Mouse (Mus musculus): ENCODE measurements around the gene Cfap157. TPM values are rescaled to one million over a fixed set of nuclear protein-coding genes. Genes with fewer than 3 reads are reported as not detected.

The Cfap157 gene
- total and polyA plus RNA-seq, 2 experiments from 2014 or later, result 0.22 TPM; not detected in 1

GRCm38 (mm10) chr2:32732695-32733094 lies 51.5 kb downstream of the Cfap157 start:
- H3K4me2 ChIP-seq (ENCODE audit: low read depth, low read length), result no peak overlapping the region
- H3K4me3 ChIP-seq (ENCODE audit: low read depth, low read length), result no peak overlapping the region
- no peak for DNase-seq (ENCODE audit: low spot score)
- no peaks in the 10 kb centered on the region for H3K36me3 ChIP-seq (replicated peaks; ENCODE audit: control insufficient read depth, insufficient read depth, low read length)
- WGBS, result 62% methylated on average over 6 of the region's 6 CpGs
- H3K9me3 ChIP-seq (replicated peaks; ENCODE audit: control insufficient read depth, low read length), result no peaks in the 10 kb centered on the region
- peaks cover 11% of the 10 kb centered on the region for H3K4me1 ChIP-seq (ENCODE audit: control insufficient read depth, insufficient read depth)
- H3K9ac ChIP-seq (replicated peaks; ENCODE audit: low read depth, low read length), result no peak overlapping the region
- no peaks in the 10 kb centered on the region for H3K27me3 ChIP-seq (ENCODE audit: control insufficient read depth, insufficient read depth, low read length)
- ATAC-seq (ENCODE audit: insufficient read depth, low read depth), result no peak
- H3K27ac ChIP-seq (ENCODE audit: low read depth), result peak overlapping the region; percentile 87
- TF ChIP-seq EP300 (IDR thresholded peaks at IDR 0.05; ENCODE audit: low read depth), result no peak
- TF ChIP-seq CTCF (IDR thresholded peaks at IDR 0.05; ENCODE audit: low read depth), result no peak

GRCm38 (mm10) chr2:32731911-32732310 lies 52.3 kb downstream of the Cfap157 start:
- Histone ChIP-seq H3K9me3 (replicated peaks; ENCODE audit: control insufficient read depth, low read length) (no peaks in the 10 kb centered on the region), H3K9ac (replicated peaks; ENCODE audit: low read depth, low read length) (no peak overlapping the region), H3K4me1 (ENCODE audit: control insufficient read depth, insufficient read depth) (peaks cover 11% of the 10 kb centered on the region), H3K4me3 (ENCODE audit: low read depth, low read length) (no peak overlapping the region), H3K4me2 (ENCODE audit: low read depth, low read length) (no peak overlapping the region), H3K27ac (ENCODE audit: low read depth) (peak overlapping the region; percentile 87), H3K36me3 (replicated peaks; ENCODE audit: control insufficient read depth, insufficient read depth, low read length) (no peaks in the 10 kb centered on the region), H3K27me3 (ENCODE audit: control insufficient read depth, insufficient read depth, low read length) (no peaks in the 10 kb centered on the region)
- ATAC-seq (ENCODE audit: insufficient read depth, low read depth), result no peak
- WGBS, result 51% methylated on average over 4 of the region's 4 CpGs
- no peak for DNase-seq (ENCODE audit: low spot score)
- no peak for TF ChIP-seq EP300 (IDR thresholded peaks at IDR 0.05; ENCODE audit: low read depth)
- no peak for TF ChIP-seq CTCF (IDR thresholded peaks at IDR 0.05; ENCODE audit: low read depth)

- ATAC-seq (ENCODE audit: insufficient read depth, low read depth), result no peak
- H3K36me3 ChIP-seq (replicated peaks; ENCODE audit: control insufficient read depth, insufficient read depth, low read length), result no peaks in the 10 kb centered on the region
- 0 out of 2 replicates have a peak overlapping the region, but pooled peaks have one; percentile 7 for H3K9ac ChIP-seq (replicated peaks; ENCODE audit: low read depth, low read length)
- H3K27me3 ChIP-seq (ENCODE audit: control insufficient read depth, insufficient read depth, low read length), result no peaks in the 10 kb centered on the region
- no peaks in the 10 kb centered on the region for H3K9me3 ChIP-seq (replicated peaks; ENCODE audit: control insufficient read depth, low read length)
- no peak for DNase-seq (ENCODE audit: low spot score)
- 0 out of 2 replicates have a peak overlapping the region, but pooled peaks have one; percentile 10 for H3K4me3 ChIP-seq (ENCODE audit: low read depth, low read length)
- H3K4me2 ChIP-seq (ENCODE audit: low read depth, low read length), result peak overlapping the region; percentile 53
- H3K4me1 ChIP-seq (ENCODE audit: control insufficient read depth, insufficient read depth), result peaks cover 11% of the 10 kb centered on the region
- peak overlapping the region; percentile 87 for H3K27ac ChIP-seq (ENCODE audit: low read depth)
- WGBS, result 21% methylated on average over 11 of the region's 11 CpGs
- TF ChIP-seq EP300 (IDR thresholded peaks at IDR 0.05; ENCODE audit: low read depth) (no peak), CTCF (IDR thresholded peaks at IDR 0.05; ENCODE audit: low read depth) (no peak)
Measured at GRCm38 (mm10) chr2:32730854-32731253, 53.4 kb downstream of the Cfap157 start.

- WGBS, result 54% methylated on average over 4 of the region's 4 CpGs
- Histone ChIP-seq H3K27me3 (ENCODE audit: control insufficient read depth, insufficient read depth, low read length) (no peaks in the 10 kb centered on the region), H3K4me1 (ENCODE audit: control insufficient read depth, insufficient read depth) (peaks cover 11% of the 10 kb centered on the region), H3K36me3 (replicated peaks; ENCODE audit: control insufficient read depth, insufficient read depth, low read length) (no peaks in the 10 kb centered on the region), H3K9me3 (replicated peaks; ENCODE audit: control insufficient read depth, low read length) (no peaks in the 10 kb centered on the region), H3K4me2 (ENCODE audit: low read depth, low read length) (peak overlapping the region; percentile 53), H3K4me3 (ENCODE audit: low read depth, low read length) (peak overlapping the region; percentile 10), H3K27ac (ENCODE audit: low read depth) (peak overlapping the region; percentile 87), H3K9ac (replicated peaks; ENCODE audit: low read depth, low read length) (0 out of 2 replicates have a peak overlapping the region, but pooled peaks have one; percentile 24)
- TF ChIP-seq CTCF (IDR thresholded peaks at IDR 0.05; ENCODE audit: low read depth) (no peak), EP300 (IDR thresholded peaks at IDR 0.05; ENCODE audit: low read depth) (no peak)
- DNase-seq (ENCODE audit: low spot score), result no peak
- ATAC-seq (ENCODE audit: insufficient read depth, low read depth), result no peak
Measured at GRCm38 (mm10) chr2:32729547-32729946, 54.7 kb downstream of the Cfap157 start.

- ATAC-seq (ENCODE audit: insufficient read depth, low read depth) (peak; percentile 45), DNase-seq (ENCODE audit: low spot score) (no peak)
- no peaks in the 10 kb centered on the region for H3K36me3 ChIP-seq (replicated peaks; ENCODE audit: control insufficient read depth, insufficient read depth, low read length)
- WGBS, result 41% methylated on average over 7 of the region's 7 CpGs
- peaks cover 11% of the 10 kb centered on the region for H3K4me1 ChIP-seq (ENCODE audit: control insufficient read depth, insufficient read depth)
- H3K9me3 ChIP-seq (replicated peaks; ENCODE audit: control insufficient read depth, low read length), result no peaks in the 10 kb centered on the region
- H3K4me2 ChIP-seq (ENCODE audit: low read depth, low read length), result peak overlapping the region; percentile 53
- H3K27ac ChIP-seq (ENCODE audit: low read depth), result peak overlapping the region; percentile 87
- TF ChIP-seq CTCF (IDR thresholded peaks at IDR 0.05; ENCODE audit: low read depth), result no peak
- TF ChIP-seq EP300 (IDR thresholded peaks at IDR 0.05; ENCODE audit: low read depth), result peak; percentile 97
- peak overlapping the region; percentile 43 for H3K9ac ChIP-seq (replicated peaks; ENCODE audit: low read depth, low read length)
- peak overlapping the region; percentile 51 for H3K4me3 ChIP-seq (ENCODE audit: low read depth, low read length)
- no peaks in the 10 kb centered on the region for H3K27me3 ChIP-seq (ENCODE audit: control insufficient read depth, insufficient read depth, low read length)
Measured at GRCm38 (mm10) chr2:32728463-32728862, 55.8 kb downstream of the Cfap157 start.

- under 1% methylated on average over 16 of the region's 16 CpGs for WGBS
- ATAC-seq (ENCODE audit: insufficient read depth, low read depth), result peak; percentile 96
- no peaks in the 10 kb centered on the region for H3K27me3 ChIP-seq (ENCODE audit: control insufficient read depth, insufficient read depth, low read length)
- peak overlapping the region; percentile 51 for H3K4me3 ChIP-seq (ENCODE audit: low read depth, low read length)
- peak overlapping the region; percentile 53 for H3K4me2 ChIP-seq (ENCODE audit: low read depth, low read length)
- peak overlapping the region; percentile 43 for H3K9ac ChIP-seq (replicated peaks; ENCODE audit: low read depth, low read length)
- H3K9me3 ChIP-seq (replicated peaks; ENCODE audit: control insufficient read depth, low read length), result no peaks in the 10 kb centered on the region
- peaks cover 11% of the 10 kb centered on the region for H3K4me1 ChIP-seq (ENCODE audit: control insufficient read depth, insufficient read depth)
- no peaks in the 10 kb centered on the region for H3K36me3 ChIP-seq (replicated peaks; ENCODE audit: control insufficient read depth, insufficient read depth, low read length)
- peak overlapping the region; percentile 87 for H3K27ac ChIP-seq (ENCODE audit: low read depth)
- TF ChIP-seq EP300 (IDR thresholded peaks at IDR 0.05; ENCODE audit: low read depth) (no peak), CTCF (IDR thresholded peaks at IDR 0.05; ENCODE audit: low read depth) (no peak)
- peak; percentile 98 for DNase-seq (ENCODE audit: low spot score)
Measured at GRCm38 (mm10) chr2:32727435-32727834, 56.8 kb downstream of the Cfap157 start.

Other genes with a start within 250 kb of the Cfap157 start
- 11.2 and 12.3 TPM in 2 replicates for gene Fam102a, start 249.1 kb downstream of the Cfap157 start, total RNA-seq (2014; rRNA removed; ENCODE audit: low replicate concordance)
- gene Fam102a, start 249.1 kb downstream of the Cfap157 start, polyA plus RNA-seq (2015; fragmentation: Nextera tagmentation; extraction: Ambion mirVana), result 2.8 and 3.1 TPM in 2 replicates
- gene Dpm2, start 213.6 kb downstream of the Cfap157 start, total RNA-seq (2014; rRNA removed; ENCODE audit: low replicate concordance), result 17.9 and 31.0 TPM in 2 replicates
- 56.1 and 58.4 TPM in 2 replicates for gene Dpm2, start 213.6 kb downstream of the Cfap157 start, polyA plus RNA-seq (2015; fragmentation: Nextera tagmentation; extraction: Ambion mirVana)
- not detected in 2 replicates for gene Pip5kl1, start 209.6 kb downstream of the Cfap157 start, total RNA-seq (2014; rRNA removed; ENCODE audit: low replicate concordance)
- gene Pip5kl1, start 209.6 kb downstream of the Cfap157 start, polyA plus RNA-seq (2015; fragmentation: Nextera tagmentation; extraction: Ambion mirVana), result 0.18 TPM in 1 of 2 replicates, not detected in the other
- not detected in 2 replicates for gene 9430097D07Rik, start 208.7 kb downstream of the Cfap157 start, total RNA-seq (2014; rRNA removed; ENCODE audit: low replicate concordance)
- gene 9430097D07Rik, start 208.7 kb downstream of the Cfap157 start, polyA plus RNA-seq (2015; fragmentation: Nextera tagmentation; extraction: Ambion mirVana), result not detected in 2 replicates
- 25.7 and 28.0 TPM in 2 replicates for gene St6galnac4, start 197.3 kb downstream of the Cfap157 start, total RNA-seq (2014; rRNA removed; ENCODE audit: low replicate concordance)
- gene St6galnac4, start 197.3 kb downstream of the Cfap157 start, polyA plus RNA-seq (2015; fragmentation: Nextera tagmentation; extraction: Ambion mirVana), result 25.5 and 27.0 TPM in 2 replicates
- gene St6galnac6, start 184.7 kb downstream of the Cfap157 start, total RNA-seq (2014; rRNA removed; ENCODE audit: low replicate concordance), result 102 and 117 TPM in 2 replicates
- gene St6galnac6, start 184.7 kb downstream of the Cfap157 start, polyA plus RNA-seq (2015; fragmentation: Nextera tagmentation; extraction: Ambion mirVana), result 44.1 and 44.3 TPM in 2 replicates
- gene Ak1, start 162.7 kb downstream of the Cfap157 start, total RNA-seq (2014; rRNA removed; ENCODE audit: low replicate concordance), result 544 and 572 TPM in 2 replicates
- 721 and 737 TPM in 2 replicates for gene Ak1, start 162.7 kb downstream of the Cfap157 start, polyA plus RNA-seq (2015; fragmentation: Nextera tagmentation; extraction: Ambion mirVana)
- 123 and 148 TPM in 2 replicates for gene Eng, start 137.8 kb downstream of the Cfap157 start, total RNA-seq (2014; rRNA removed; ENCODE audit: low replicate concordance)
- gene Eng, start 137.8 kb downstream of the Cfap157 start, polyA plus RNA-seq (2015; fragmentation: Nextera tagmentation; extraction: Ambion mirVana), result 133 and 137 TPM in 2 replicates
- 13.6 and 14.5 TPM in 2 replicates for gene Fpgs, start 80.3 kb downstream of the Cfap157 start, total RNA-seq (2014; rRNA removed; ENCODE audit: low replicate concordance)
- gene Fpgs, start 80.3 kb downstream of the Cfap157 start, polyA plus RNA-seq (2015; fragmentation: Nextera tagmentation; extraction: Ambion mirVana), result 8.5 and 10.9 TPM in 2 replicates
- 42.4 and 58.4 TPM in 2 replicates for gene Cdk9, start 71.4 kb downstream of the Cfap157 start, total RNA-seq (2014; rRNA removed; ENCODE audit: low replicate concordance)
- gene Cdk9, start 71.4 kb downstream of the Cfap157 start, polyA plus RNA-seq (2015; fragmentation: Nextera tagmentation; extraction: Ambion mirVana), result 33.1 and 35.5 TPM in 2 replicates
- 17.0 and 26.2 TPM in 2 replicates for gene Sh2d3c, start 63.4 kb downstream of the Cfap157 start, total RNA-seq (2014; rRNA removed; ENCODE audit: low replicate concordance)
- 22.9 and 24.2 TPM in 2 replicates for gene Sh2d3c, start 63.4 kb downstream of the Cfap157 start, polyA plus RNA-seq (2015; fragmentation: Nextera tagmentation; extraction: Ambion mirVana)
- gene 6330409D20Rik, start 43.4 kb downstream of the Cfap157 start, total RNA-seq (2014; rRNA removed; ENCODE audit: low replicate concordance), result not detected in 2 replicates
- gene 6330409D20Rik, start 43.4 kb downstream of the Cfap157 start, polyA plus RNA-seq (2015; fragmentation: Nextera tagmentation; extraction: Ambion mirVana), result 0.15 TPM in 1 of 2 replicates, not detected in the other
- 34.6 and 65.3 TPM in 2 replicates for gene Tor2a, start 27.2 kb downstream of the Cfap157 start, total RNA-seq (2014; rRNA removed; ENCODE audit: low replicate concordance)
- gene Tor2a, start 27.2 kb downstream of the Cfap157 start, polyA plus RNA-seq (2015; fragmentation: Nextera tagmentation; extraction: Ambion mirVana), result 27.5 and 28.5 TPM in 2 replicates
- gene Ttc16, start 8.8 kb downstream of the Cfap157 start, total RNA-seq (2014; rRNA removed; ENCODE audit: low replicate concordance), result 1.9 TPM in 1 of 2 replicates, not detected in the other
- 0.08 and 0.21 TPM in 2 replicates for gene Ttc16, start 8.8 kb downstream of the Cfap157 start, polyA plus RNA-seq (2015; fragmentation: Nextera tagmentation; extraction: Ambion mirVana)
- gene Ptrh1, start 8.6 kb downstream of the Cfap157 start, total RNA-seq (2014; rRNA removed; ENCODE audit: low replicate concordance), result 4.8 and 5.3 TPM in 2 replicates
- 2.6 and 2.9 TPM in 2 replicates for gene Ptrh1, start 8.6 kb downstream of the Cfap157 start, polyA plus RNA-seq (2015; fragmentation: Nextera tagmentation; extraction: Ambion mirVana)
- gene Stxbp1, start 62.8 kb upstream of the Cfap157 start, total RNA-seq (2014; rRNA removed; ENCODE audit: low replicate concordance), result 12.6 and 46.0 TPM in 2 replicates
- 20.9 and 23.5 TPM in 2 replicates for gene Stxbp1, start 62.8 kb upstream of the Cfap157 start, polyA plus RNA-seq (2015; fragmentation: Nextera tagmentation; extraction: Ambion mirVana)
- gene Fam129b, start 91.7 kb upstream of the Cfap157 start, total RNA-seq (2014; rRNA removed; ENCODE audit: low replicate concordance), result 59.6 and 60.1 TPM in 2 replicates
- 25.2 and 25.3 TPM in 2 replicates for gene Fam129b, start 91.7 kb upstream of the Cfap157 start, polyA plus RNA-seq (2015; fragmentation: Nextera tagmentation; extraction: Ambion mirVana)
- 242 and 255 TPM in 2 replicates for gene Rpl12, start 177.1 kb upstream of the Cfap157 start, total RNA-seq (2014; rRNA removed; ENCODE audit: low replicate concordance)
- 76.9 and 80.1 TPM in 2 replicates for gene Rpl12, start 177.1 kb upstream of the Cfap157 start, polyA plus RNA-seq (2015; fragmentation: Nextera tagmentation; extraction: Ambion mirVana)
- 5.9 and 12.0 TPM in 2 replicates for gene Lrsam1, start 177.2 kb upstream of the Cfap157 start, total RNA-seq (2014; rRNA removed; ENCODE audit: low replicate concordance)
- gene Lrsam1, start 177.2 kb upstream of the Cfap157 start, polyA plus RNA-seq (2015; fragmentation: Nextera tagmentation; extraction: Ambion mirVana), result 5.4 and 5.6 TPM in 2 replicates
- 42.1 and 46.2 TPM in 2 replicates for gene Slc2a8, start 197.7 kb upstream of the Cfap157 start, total RNA-seq (2014; rRNA removed; ENCODE audit: low replicate concordance)
- 24.7 and 27.9 TPM in 2 replicates for gene Slc2a8, start 197.7 kb upstream of the Cfap157 start, polyA plus RNA-seq (2015; fragmentation: Nextera tagmentation; extraction: Ambion mirVana)

Measured in heart, postnatal 0 days (tissue).